ENCODE assay signal across 9 mouse cellular contexts in genomic region chr2:44956232-44956631, GRCm38 (mm10). TPM values are rescaled to one million over a fixed set of nuclear protein-coding genes. Genes with fewer than 3 reads are reported as not detected.
DNase-seq lines count a peak whose midpoint lies in the region; ATAC-seq lines count a peak whose summit lies in the region.
"Had no signal": no experiment of that assay in that cellular context is flagged by ENCODE, and none has a peak within 500 bp of the region (broad histone marks: within the 10 kb centered on the region; RNA-seq: fewer than 3 reads in every experiment).

No protein-coding gene starts in this region.

- WGBS in liver, embryonic 12.5 days (ENCODE audit: insufficient replicate concordance): 42% methylated on average over 3 of the region's 3 CpGs
- 49% methylated on average over 3 of the region's 3 CpGs for WGBS in liver, embryonic 11.5 days
- 25% methylated on average over 3 of the region's 3 CpGs for WGBS in stomach, embryonic 16.5 days
- 66% methylated on average over 3 of the region's 3 CpGs for WGBS in neural tube, embryonic 15.5 days

- H3K36me3 ChIP-seq in liver, embryonic 12.5 days: no peaks in the 10 kb centered on the region
- no peaks in the 10 kb centered on the region for H3K36me3 ChIP-seq in liver, embryonic 11.5 days (ENCODE audit: control insufficient read depth, insufficient read depth, low read length)
- H3K36me3 ChIP-seq in stomach, embryonic 16.5 days (ENCODE audit: control insufficient read depth, insufficient read depth, low read length): no peaks in the 10 kb centered on the region
- no peaks in the 10 kb centered on the region for H3K36me3 ChIP-seq in neural tube, embryonic 15.5 days

- H3K9ac ChIP-seq in liver, embryonic 12.5 days: no peak overlapping the region
- H3K9ac ChIP-seq in liver, embryonic 11.5 days (ENCODE audit: low read depth, low read length): no peak overlapping the region
- H3K9ac ChIP-seq in stomach, embryonic 16.5 days (ENCODE audit: low read length): no peak overlapping the region
- H3K9ac ChIP-seq in neural tube, embryonic 15.5 days (replicated peaks): no peak overlapping the region

- H3K4me2 ChIP-seq in liver, embryonic 12.5 days: no peak overlapping the region
- H3K4me2 ChIP-seq in liver, embryonic 11.5 days: no peak overlapping the region
- no peak overlapping the region for H3K4me2 ChIP-seq in stomach, embryonic 16.5 days (ENCODE audit: low read depth, low read length)
- no peak overlapping the region for H3K4me2 ChIP-seq in neural tube, embryonic 15.5 days

- H3K4me1 ChIP-seq in liver, embryonic 12.5 days: peaks cover 43% of the 10 kb centered on the region
- peaks cover 26% of the 10 kb centered on the region for H3K4me1 ChIP-seq in liver, embryonic 11.5 days (replicated peaks; ENCODE audit: control insufficient read depth, insufficient read depth, low read length)
- peaks cover 15% of the 10 kb centered on the region for H3K4me1 ChIP-seq in stomach, embryonic 16.5 days (ENCODE audit: control insufficient read depth, insufficient read depth, low read length)
- no peaks in the 10 kb centered on the region for H3K4me1 ChIP-seq in neural tube, embryonic 15.5 days

- no peaks in the 10 kb centered on the region for H3K9me3 ChIP-seq in liver, embryonic 12.5 days (replicated peaks)
- no peaks in the 10 kb centered on the region for H3K9me3 ChIP-seq in liver, embryonic 11.5 days (ENCODE audit: control insufficient read depth, low read length)
- H3K9me3 ChIP-seq in stomach, embryonic 16.5 days (replicated peaks; ENCODE audit: control insufficient read depth, low read length): no peaks in the 10 kb centered on the region
- no peaks in the 10 kb centered on the region for H3K9me3 ChIP-seq in neural tube, embryonic 15.5 days (replicated peaks)

- DNase-seq in gastrocnemius, adult 18-20 months (ENCODE audit: low spot score): peak; percentile 38
- no peak for DNase-seq in gastrocnemius, postnatal 36 days
- DNase-seq in liver, embryonic 11.5 days (ENCODE audit: low spot score): no peak
- DNase-seq in kidney, postnatal 14 days: peak; percentile 32
- no peak for DNase-seq in right cerebral cortex, postnatal 36 days (ENCODE audit: low spot score in 2 of 2)
- DNase-seq: adrenal gland, postnatal 10 days had no signal

- H3K27ac ChIP-seq in liver, embryonic 12.5 days: peak overlapping the region; percentile 27
- no peak overlapping the region for H3K27ac ChIP-seq in liver, embryonic 11.5 days (ENCODE audit: low read depth, low read length)
- peak overlapping the region; percentile 72 for H3K27ac ChIP-seq in stomach, embryonic 16.5 days (ENCODE audit: low read length)
- H3K27ac ChIP-seq in neural tube, embryonic 15.5 days (replicated peaks): no peak overlapping the region

- no peak for ATAC-seq in liver, embryonic 12.5 days
- no peak for ATAC-seq in liver, embryonic 11.5 days (replicated peaks; ENCODE audit: low FRiP score)
- no peak; the same call in 1 of the 2 replicates for ATAC-seq in stomach, embryonic 16.5 days (ENCODE audit: insufficient read depth, low FRiP score)
- no peak for ATAC-seq in neural tube, embryonic 15.5 days (ENCODE audit: low FRiP score)

- H3K4me3 ChIP-seq in liver, embryonic 12.5 days: no peak overlapping the region
- no peak overlapping the region for H3K4me3 ChIP-seq in liver, embryonic 11.5 days (ENCODE audit: low read depth, low read length)
- H3K4me3 ChIP-seq in stomach, embryonic 16.5 days (replicated peaks; ENCODE audit: low read length): no peak overlapping the region
- no peak overlapping the region for H3K4me3 ChIP-seq in neural tube, embryonic 15.5 days (replicated peaks)

- intact Hi-C loops in gastrocnemius, postnatal 36 days (cut with DNase I): no loop called here

- no peaks in the 10 kb centered on the region for H3K27me3 ChIP-seq in liver, embryonic 12.5 days (replicated peaks)
- H3K27me3 ChIP-seq in liver, embryonic 11.5 days (replicated peaks; ENCODE audit: control insufficient read depth, insufficient read depth, low read length): no peaks in the 10 kb centered on the region
- no peaks in the 10 kb centered on the region for H3K27me3 ChIP-seq in stomach, embryonic 16.5 days (ENCODE audit: control insufficient read depth, insufficient read depth, low read length)
- no peaks in the 10 kb centered on the region for H3K27me3 ChIP-seq in neural tube, embryonic 15.5 days (replicated peaks)

RNA-seq across cellular contexts. Expression of gene Gtdc1, which starts 28.8 kb away (rescaled TPM):
- total RNA-seq in gastrocnemius, adult 18-20 months (2021): 10 to 100 TPM; 31.4 to 34.4 TPM
- 10 to 100 TPM; 22.9 to 28.9 TPM for total RNA-seq in gastrocnemius, postnatal 36 days (2021)
- polyA plus RNA-seq in liver, embryonic 12.5 days (2016; fragmentation: Nextera tagmentation; extraction: Ambion mirVana): 5.6 and 6.3 TPM in 2 replicates
- 8.1 and 8.5 TPM in 2 replicates for polyA plus RNA-seq in liver, embryonic 11.5 days (2014; fragmentation: Nextera tagmentation; extraction: Ambion mirVana)
- 11.1 and 11.3 TPM in 2 replicates for polyA plus RNA-seq in stomach, embryonic 16.5 days (2015; fragmentation: Nextera tagmentation; extraction: Ambion mirVana)
- polyA plus RNA-seq in neural tube, embryonic 15.5 days (2015; fragmentation: Nextera tagmentation; extraction: Ambion mirVana): 19.7 and 24.2 TPM in 2 replicates

Comparison
In these comparisons a context has a peak if more than half of its experiments do, and no peak if none do; other contexts are left out.
1. DNase-seq: peak in gastrocnemius, adult 18-20 months (single experiment) and kidney, postnatal 14 days (single experiment); none in gastrocnemius, postnatal 36 days (0 of 2), liver, embryonic 11.5 days (single experiment) and right cerebral cortex, postnatal 36 days (0 of 2).
2. H3K27ac ChIP-seq: peak in liver, embryonic 12.5 days (single experiment) and stomach, embryonic 16.5 days (single experiment); none in liver, embryonic 11.5 days (single experiment) and neural tube, embryonic 15.5 days (single experiment).